Comparison of ENCODE assay signal across 23 mouse cellular contexts in genomic region chr11:72123531-72123930, GRCm38 (mm10).
"Had no signal": no experiment of that assay in that cellular context is flagged by ENCODE, and none has a peak within 500 bp of the region (broad histone marks: within the 10 kb centered on the region; RNA-seq: fewer than 3 reads in every experiment).

No protein-coding gene starts in this region.

- H3K4me1 ChIP-seq: heart, embryonic 13.5 days; heart, embryonic 15.5 days; limb, embryonic 10.5 days; limb, embryonic 12.5 days had no signal

- H3K4me3 ChIP-seq: heart, adult 2 months; heart, embryonic 13.5 days; heart, embryonic 15.5 days; hindbrain, embryonic 13.5 days; hindbrain, embryonic 15.5 days; layer of hippocampus, adult 2 months; left cerebral cortex, adult 2 months; limb, embryonic 10.5 days; limb, embryonic 12.5 days had no signal

- H3K36me3 ChIP-seq: heart, embryonic 13.5 days; heart, embryonic 15.5 days; hindbrain, embryonic 13.5 days; hindbrain, embryonic 15.5 days; limb, embryonic 10.5 days; limb, embryonic 12.5 days had no signal

- H3K27me3 ChIP-seq: heart, embryonic 13.5 days; heart, embryonic 15.5 days; hindbrain, embryonic 15.5 days; limb, embryonic 12.5 days had no signal

- H3K9me3 ChIP-seq: heart, embryonic 13.5 days; heart, embryonic 15.5 days; hindbrain, embryonic 13.5 days; hindbrain, embryonic 15.5 days; limb, embryonic 10.5 days; limb, embryonic 12.5 days had no signal

- ATAC-seq: hindbrain, postnatal 0 days; intestine, embryonic 16.5 days had no signal

- H3K27ac ChIP-seq: heart, adult 2 months; heart, embryonic 13.5 days; heart, embryonic 15.5 days; hindbrain, embryonic 13.5 days; hindbrain, embryonic 15.5 days; hindbrain, postnatal 0 days; layer of hippocampus, adult 2 months; left cerebral cortex, adult 2 months; limb, embryonic 10.5 days; limb, embryonic 12.5 days had no signal

- DNase-seq: gastrocnemius, postnatal 14 days; gastrocnemius, postnatal 36 days; heart, adult 11 months; heart, adult 2 months; heart, postnatal 14 days; heart, postnatal 36 days; kidney, adult 11 months; kidney, adult 2 months; kidney, postnatal 10 days; kidney, postnatal 25 days; kidney, postnatal 4 days; liver had no signal

- H3K9ac ChIP-seq: heart, embryonic 13.5 days; heart, embryonic 15.5 days; hindbrain, embryonic 13.5 days; hindbrain, embryonic 15.5 days; limb, embryonic 12.5 days had no signal

- H3K4me2 ChIP-seq: heart, embryonic 11.5 days; heart, embryonic 13.5 days; heart, embryonic 15.5 days; hindbrain, embryonic 13.5 days; hindbrain, embryonic 15.5 days; limb, embryonic 12.5 days had no signal
